ENCODE assay signal across 10 mouse cellular contexts in genomic region chr19:31114690-31115089, GRCm38 (mm10). TPM values are rescaled to one million over a fixed set of nuclear protein-coding genes. Genes with fewer than 3 reads are reported as not detected.
DNase-seq lines count a peak whose midpoint lies in the region; ATAC-seq lines count a peak whose summit lies in the region.
"Had no signal": no experiment of that assay in that cellular context is flagged by ENCODE, and none has a peak within 500 bp of the region (broad histone marks: within the 10 kb centered on the region; RNA-seq: fewer than 3 reads in every experiment).

No protein-coding gene starts in this region.

- H3K27me3 ChIP-seq in hindbrain, embryonic 15.5 days = no peaks in the 10 kb centered on the region
- H3K27me3 ChIP-seq in hindbrain, embryonic 10.5 days (ENCODE audit: insufficient read depth, poor library complexity, severe bottlenecking) = no peaks in the 10 kb centered on the region

- no peaks in the 10 kb centered on the region for H3K9me3 ChIP-seq in hindbrain, embryonic 15.5 days
- no peaks in the 10 kb centered on the region for H3K9me3 ChIP-seq in hindbrain, embryonic 10.5 days

- 0 out of 2 replicates have a peak, but pooled peaks have one; percentile 56 for ATAC-seq in hindbrain, embryonic 15.5 days (ENCODE audit: low FRiP score, low read depth)

- no peak overlapping the region for H3K4me2 ChIP-seq in hindbrain, embryonic 15.5 days

- H3K4me1 ChIP-seq in hindbrain, embryonic 15.5 days (replicated peaks) = no peaks in the 10 kb centered on the region
- peaks cover 4% of the 10 kb centered on the region for H3K4me1 ChIP-seq in hindbrain, embryonic 10.5 days (replicated peaks)

- no peak overlapping the region for H3K9ac ChIP-seq in hindbrain, embryonic 15.5 days

- 29% methylated on average over 4 of the region's 4 CpGs for WGBS in hindbrain, embryonic 15.5 days
- WGBS in hindbrain, embryonic 10.5 days = 67% methylated on average over 4 of the region's 4 CpGs

- H3K27ac ChIP-seq in hindbrain, embryonic 15.5 days (replicated peaks) = no peak overlapping the region
- no peak overlapping the region for H3K27ac ChIP-seq in hindbrain, embryonic 10.5 days
- H3K27ac ChIP-seq: heart, adult 2 months had no signal

- H3K36me3 ChIP-seq in hindbrain, embryonic 15.5 days = no peaks in the 10 kb centered on the region
- no peaks in the 10 kb centered on the region for H3K36me3 ChIP-seq in hindbrain, embryonic 10.5 days

- DNase-seq in hindbrain, embryonic 10.5 days (ENCODE audit: low spot score) = no peak
- peak; percentile 66 for DNase-seq in brain, embryonic 18.5 days (ENCODE audit: low read depth, low spot score)
- DNase-seq in kidney, postnatal 14 days = peak; percentile 67
- peak; percentile 46 for DNase-seq in retina, embryonic 14.5 days (ENCODE audit: low spot score)
- no peak for DNase-seq in thymus, postnatal 25 days
- no peak for DNase-seq in heart, postnatal 4 days
- DNase-seq in urinary bladder, postnatal 36 days (ENCODE audit: low spot score in 2 of 2) = no peak
- DNase-seq: heart, adult 2 months had no signal

- no peak overlapping the region for H3K4me3 ChIP-seq in hindbrain, embryonic 15.5 days
- no peak overlapping the region for H3K4me3 ChIP-seq in hindbrain, embryonic 10.5 days
- H3K4me3 ChIP-seq: heart, adult 2 months had no signal

RNA-seq across cellular contexts. Expression of gene Cstf2t, which starts 32.1 kb away (rescaled TPM):
- polyA plus RNA-seq in hindbrain, embryonic 15.5 days (2015; fragmentation: Nextera tagmentation; extraction: Ambion mirVana) = 70.9 and 73.6 TPM in 2 replicates
- polyA plus RNA-seq in hindbrain, embryonic 10.5 days (2016; fragmentation: Nextera tagmentation; extraction: Ambion mirVana) = 51.0 and 56.3 TPM in 2 replicates
- total RNA-seq in heart, postnatal 4 days (2021) = 10 to 100 TPM; 38.7 to 39.0 TPM
- total RNA-seq: MEL had no signal

Comparison
In these comparisons a context has a peak if more than half of its experiments do, and no peak if none do; other contexts are left out.
1. DNase-seq: peak in brain, embryonic 18.5 days (single experiment), kidney, postnatal 14 days (single experiment) and retina, embryonic 14.5 days (single experiment); none in hindbrain, embryonic 10.5 days (single experiment), thymus, postnatal 25 days (single experiment), heart, postnatal 4 days (single experiment) and urinary bladder, postnatal 36 days (0 of 2).